Mouse (Mus musculus): ENCODE measurements around the gene Aspg. TPM values are rescaled to one million over a fixed set of nuclear protein-coding genes. Genes with fewer than 3 reads are reported as not detected.
A peak's percentile ranks its signal among the peaks of the same experiment; 100 is the strongest.

The Aspg gene
- total RNA-seq, 2 experiments from 2014 or later, result 1.4 to 3.5 TPM

DNA sequence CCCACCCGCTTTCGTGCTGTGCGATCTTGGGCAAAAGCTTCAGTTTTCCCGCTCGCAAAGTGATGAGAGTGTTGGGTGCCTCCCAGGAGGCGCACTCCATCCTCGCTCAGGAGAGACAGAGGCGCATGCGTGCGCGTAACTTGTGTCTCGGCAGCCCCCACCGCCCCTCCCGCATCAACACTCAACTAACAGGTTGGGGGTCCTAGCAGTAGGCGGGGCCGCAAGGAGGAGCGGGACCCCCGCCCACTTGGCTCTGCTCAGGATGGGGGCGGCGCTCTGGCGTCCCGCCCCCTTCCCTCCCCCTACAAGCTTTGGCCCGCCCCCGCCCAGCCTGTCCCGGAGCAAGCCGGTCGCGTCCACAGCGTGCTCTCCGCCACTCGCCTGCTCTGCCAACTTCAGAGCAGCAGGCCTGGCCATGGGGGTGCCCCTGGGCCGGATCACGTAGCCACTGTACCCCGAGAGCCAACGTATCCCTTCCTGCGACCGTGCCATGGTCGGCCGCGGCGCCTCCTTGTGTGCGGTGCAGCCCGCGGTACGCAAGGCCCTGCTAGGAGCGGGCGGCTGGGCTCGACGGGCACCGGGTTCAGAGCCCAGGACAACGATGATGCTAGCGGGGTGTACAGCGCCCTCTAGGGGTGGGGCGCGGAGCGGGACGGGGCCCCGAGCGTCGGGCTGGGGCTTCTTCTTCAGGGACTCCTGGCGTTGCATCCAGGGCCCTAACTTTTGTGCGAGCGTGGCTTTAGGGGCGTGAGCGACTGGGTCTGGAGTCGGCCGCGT, 39.6 kb downstream of the Aspg start, which contains the start of gene Kif26a:
Gene Kif26a (plus strand): TSS at position 334 of the 777 bp plus-strand sequence.
- DNase-seq (ENCODE audit: extremely low spot score in 1 of 2, low spot score in 1 of 2), result peak in 1 of 2 experiments; percentile 42

DNA sequence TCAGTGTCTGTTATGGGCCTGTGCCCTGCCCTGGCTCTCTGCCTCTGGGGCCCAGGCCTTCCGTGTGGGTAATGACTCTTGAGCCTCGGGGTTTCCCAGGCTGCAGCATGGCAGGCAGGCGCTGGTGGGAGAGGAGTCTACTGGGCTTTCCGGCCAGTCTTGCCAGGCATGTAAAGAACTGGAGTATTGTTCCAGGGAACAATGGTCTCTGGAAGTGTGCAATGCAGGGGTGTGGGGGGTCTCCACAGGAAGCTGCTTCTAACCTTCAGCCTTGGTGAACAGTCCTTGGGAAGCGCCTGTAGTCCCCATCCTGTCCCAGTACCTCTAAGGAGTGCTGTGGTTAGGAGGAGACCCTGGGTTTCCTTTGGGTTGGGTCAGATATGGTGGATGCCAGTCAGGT, 40.9 kb downstream of the Aspg start:
- no peak for DNase-seq (ENCODE audit: extremely low spot score in 1 of 2, low spot score in 1 of 2)

DNA sequence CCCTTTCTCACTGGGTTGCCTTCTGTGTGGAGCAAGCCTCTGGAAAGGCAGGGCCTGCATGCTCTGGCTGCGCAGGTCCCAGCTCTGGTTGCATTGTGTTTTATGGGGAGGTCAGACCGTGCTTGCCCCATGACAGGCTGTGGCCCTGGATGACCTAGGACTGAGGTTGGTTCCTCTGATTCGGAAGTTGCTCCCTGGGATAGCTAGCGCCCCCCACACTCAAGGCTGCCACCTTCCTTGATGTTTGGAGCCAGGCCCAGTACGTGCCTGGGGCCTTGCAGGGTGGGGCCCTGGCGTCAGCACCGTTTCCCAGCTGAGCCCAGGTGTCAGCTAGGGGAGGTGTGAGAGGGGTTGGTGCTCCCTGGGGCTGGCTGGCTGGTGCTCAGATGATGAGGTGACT, 43.5 kb downstream of the Aspg start:
- DNase-seq (ENCODE audit: extremely low spot score in 1 of 2, low spot score in 1 of 2), result no peak

DNA sequence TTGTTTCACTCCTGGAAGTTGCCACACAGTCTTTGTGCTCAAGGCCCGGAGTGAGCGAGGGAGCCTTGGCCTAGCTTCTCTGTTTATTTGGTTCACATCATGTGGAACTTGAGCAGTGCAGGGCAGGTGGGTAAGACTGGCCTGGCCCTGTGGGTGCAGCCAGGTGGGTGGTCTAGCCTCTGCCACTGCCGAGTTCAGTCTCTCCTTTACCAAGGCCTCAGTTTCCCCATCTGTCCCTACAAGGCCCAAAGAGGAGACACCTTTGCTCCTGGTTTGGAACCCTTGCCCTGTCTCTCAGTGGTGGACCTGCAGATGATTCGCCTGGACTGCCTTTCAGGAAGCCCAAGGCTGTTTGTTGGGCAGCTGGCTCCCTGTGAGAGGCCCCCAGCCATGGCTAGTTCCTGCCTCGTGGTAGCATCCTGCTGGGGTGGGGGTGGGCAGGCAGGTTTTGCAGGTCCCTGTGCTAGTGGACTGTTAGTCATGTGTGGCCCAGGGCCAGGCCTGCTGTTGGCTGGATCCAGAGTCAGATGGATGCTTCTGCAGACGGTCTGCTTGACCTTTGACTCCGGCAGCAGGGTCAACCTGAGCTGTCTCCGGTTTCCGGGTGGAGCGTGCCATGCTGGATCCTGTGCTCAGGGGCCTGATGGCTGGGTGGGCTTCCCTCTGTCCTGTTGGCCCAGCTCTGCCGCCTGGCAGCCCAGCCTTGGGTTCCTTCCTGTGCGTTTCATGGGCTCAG, 44.9 kb downstream of the Aspg start:
- no peak for DNase-seq (ENCODE audit: extremely low spot score in 1 of 2, low spot score in 1 of 2)

DNA sequence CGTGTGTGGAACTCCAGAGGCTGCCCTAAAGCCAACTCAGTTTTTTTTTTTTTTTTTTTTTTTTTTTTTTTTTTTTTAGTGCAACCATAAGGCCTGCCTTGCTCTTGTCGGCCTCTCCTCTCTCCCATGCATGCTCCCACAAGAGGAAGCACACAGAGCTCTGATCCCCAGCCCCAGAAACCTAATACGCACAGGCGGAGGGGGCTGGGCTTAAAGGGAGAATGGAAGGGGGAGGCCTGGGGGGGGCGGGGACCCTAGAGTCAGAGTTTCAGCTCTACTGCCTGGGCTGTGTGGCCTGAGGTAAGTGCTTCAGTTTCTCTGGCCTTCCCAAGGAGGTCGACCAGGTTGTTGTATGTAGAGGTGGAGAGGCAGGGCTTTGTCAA, 45.5 kb downstream of the Aspg start:
- no peak for DNase-seq (ENCODE audit: extremely low spot score in 1 of 2, low spot score in 1 of 2)

DNA sequence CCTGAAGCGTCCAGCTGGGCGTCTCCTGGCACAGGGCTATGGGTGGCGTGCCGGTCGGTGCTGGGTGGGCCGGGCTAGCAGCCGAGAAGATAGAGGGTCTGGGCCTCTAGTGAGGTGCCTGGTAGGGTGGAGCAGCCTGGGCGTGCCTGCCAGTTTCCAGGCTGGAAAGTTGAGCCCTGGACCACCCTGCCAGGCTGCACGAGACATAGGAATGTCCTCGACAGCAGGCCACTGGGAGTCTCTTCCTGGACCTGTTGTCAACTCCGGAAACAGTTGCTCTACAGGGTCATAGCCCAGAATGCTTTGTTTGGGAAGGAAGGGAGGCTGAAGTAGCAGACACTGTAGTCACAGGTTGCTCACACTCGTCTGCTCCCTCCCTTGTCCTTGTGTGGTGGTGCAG, 47.1 kb downstream of the Aspg start:
- DNase-seq (ENCODE audit: extremely low spot score in 1 of 2, low spot score in 1 of 2), result no peak

DNA sequence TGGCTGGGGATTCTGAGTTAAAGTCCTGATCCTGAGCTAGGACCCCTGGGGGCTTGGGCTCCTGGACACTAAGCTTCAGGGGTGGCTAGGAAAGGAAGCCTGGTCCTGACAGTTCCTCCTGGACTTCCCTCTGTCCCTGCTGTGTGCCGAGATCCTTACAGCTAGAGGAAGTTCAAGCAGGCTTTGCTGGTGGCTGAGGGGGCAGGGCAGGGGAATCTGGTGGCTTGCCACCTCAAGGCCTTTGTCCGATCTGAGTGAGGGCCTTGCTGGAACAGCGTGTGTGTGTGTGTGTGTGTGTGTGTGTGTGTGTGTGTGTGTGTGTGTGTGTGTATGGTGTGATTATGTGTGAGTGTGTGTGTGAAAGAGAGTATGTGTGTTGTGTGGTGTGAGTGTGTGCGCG, 48.0 kb downstream of the Aspg start:
- DNase-seq (ENCODE audit: extremely low spot score in 1 of 2, low spot score in 1 of 2), result no peak

DNA sequence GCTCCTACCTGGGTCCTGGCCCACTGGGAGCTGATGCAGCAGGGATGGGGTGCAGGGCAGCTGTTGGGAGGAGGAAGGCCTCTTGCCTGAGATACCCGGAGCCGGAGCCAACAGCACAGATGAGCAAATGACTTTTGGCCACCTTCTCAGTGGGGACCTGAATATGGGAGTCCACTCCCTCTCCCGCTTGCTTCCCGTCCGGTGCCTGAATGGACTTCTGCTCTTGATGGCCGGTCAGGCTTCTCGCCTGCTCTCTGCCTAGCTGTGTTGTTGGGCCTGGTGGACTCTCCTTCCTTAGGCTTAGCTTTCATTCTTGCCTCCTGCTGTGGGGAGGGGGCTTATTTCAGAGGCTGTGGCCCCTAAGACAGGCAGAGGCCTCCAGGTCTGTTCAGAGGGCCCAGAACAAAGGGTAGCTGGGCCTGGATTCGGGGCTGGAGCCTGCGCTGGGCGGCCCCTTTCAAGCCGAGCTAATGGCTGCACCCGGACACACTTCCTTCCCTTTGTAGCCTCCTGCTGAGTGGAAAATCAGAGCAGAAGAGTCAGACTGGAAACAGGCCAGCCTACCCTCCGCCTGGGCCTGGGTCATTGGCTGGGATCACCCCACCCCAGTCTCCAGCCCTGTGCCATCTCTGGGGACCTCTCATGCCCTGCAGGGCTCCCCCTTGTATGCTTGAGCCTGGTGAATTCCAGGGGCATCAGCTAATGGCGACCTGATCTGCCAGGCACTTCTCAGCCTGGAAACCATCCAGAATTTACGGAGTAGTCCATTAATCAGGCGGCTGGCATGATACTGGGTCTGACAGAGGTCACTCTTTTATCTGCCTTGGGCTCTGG, 49.0 kb downstream of the Aspg start:
- no peak for DNase-seq (ENCODE audit: extremely low spot score in 1 of 2, low spot score in 1 of 2)

DNA sequence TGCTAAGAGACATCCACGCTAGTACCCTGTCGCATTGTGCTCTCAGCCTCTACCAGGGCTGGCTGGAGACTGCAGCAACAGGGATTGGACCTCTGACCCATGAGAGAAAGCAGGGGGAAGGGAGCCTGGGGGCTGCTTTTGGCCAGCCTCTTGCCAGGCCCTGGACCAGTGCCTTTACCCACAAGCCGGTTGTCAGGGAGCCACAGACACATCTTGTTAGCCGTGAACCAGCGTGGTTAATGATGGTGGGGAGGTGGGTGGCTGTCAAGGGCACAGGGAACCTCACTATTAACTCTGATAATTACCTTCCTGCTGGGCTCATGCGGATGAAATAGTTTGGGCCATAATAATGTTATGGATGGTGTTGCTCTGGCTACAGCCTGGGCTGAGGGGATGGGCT, 50.3 kb downstream of the Aspg start:
- DNase-seq (ENCODE audit: extremely low spot score in 1 of 2, low spot score in 1 of 2), result no peak

DNA sequence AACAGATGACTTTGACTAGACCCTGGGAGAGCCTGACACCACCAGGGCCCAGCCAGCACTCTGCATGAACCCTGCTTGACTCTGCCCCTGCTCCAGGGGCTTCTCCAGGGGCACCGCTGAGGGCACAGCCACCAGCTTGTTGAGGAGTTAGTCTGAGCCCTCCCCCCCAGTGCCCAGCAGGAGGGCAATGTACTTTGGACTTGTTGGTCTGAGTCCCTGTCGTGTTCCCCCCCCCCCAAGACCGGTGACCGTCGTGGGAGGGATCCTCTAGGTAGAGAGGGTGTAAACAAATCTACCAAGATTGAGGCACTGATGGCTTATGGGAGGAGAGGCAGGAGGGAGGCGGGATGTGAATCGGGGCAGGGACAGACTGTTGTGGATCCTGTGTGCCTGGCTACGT, 51.8 kb downstream of the Aspg start:
- DNase-seq (ENCODE audit: extremely low spot score in 1 of 2, low spot score in 1 of 2), result no peak

DNA sequence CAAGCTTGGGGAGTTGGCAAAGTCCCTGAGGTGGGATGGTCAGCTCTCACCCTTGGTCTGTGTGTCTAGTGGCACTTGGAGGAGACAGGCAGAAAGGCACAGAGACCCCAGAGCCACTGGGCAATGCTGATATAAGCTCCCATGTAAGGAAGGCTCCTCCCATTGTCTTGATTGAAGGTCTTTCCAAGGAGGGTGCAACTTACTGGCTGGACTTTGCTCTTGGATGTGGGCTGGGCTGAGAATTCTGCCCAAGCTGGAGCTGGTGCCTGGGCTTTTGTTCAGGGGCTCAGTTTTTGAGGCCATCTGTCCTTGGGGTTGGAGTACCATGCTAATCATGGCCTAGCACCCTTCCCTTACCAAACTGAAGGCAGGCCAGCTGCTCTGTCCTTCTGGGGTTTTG, 52.3 kb downstream of the Aspg start:
- no peak for DNase-seq (ENCODE audit: extremely low spot score in 1 of 2, low spot score in 1 of 2)

DNA sequence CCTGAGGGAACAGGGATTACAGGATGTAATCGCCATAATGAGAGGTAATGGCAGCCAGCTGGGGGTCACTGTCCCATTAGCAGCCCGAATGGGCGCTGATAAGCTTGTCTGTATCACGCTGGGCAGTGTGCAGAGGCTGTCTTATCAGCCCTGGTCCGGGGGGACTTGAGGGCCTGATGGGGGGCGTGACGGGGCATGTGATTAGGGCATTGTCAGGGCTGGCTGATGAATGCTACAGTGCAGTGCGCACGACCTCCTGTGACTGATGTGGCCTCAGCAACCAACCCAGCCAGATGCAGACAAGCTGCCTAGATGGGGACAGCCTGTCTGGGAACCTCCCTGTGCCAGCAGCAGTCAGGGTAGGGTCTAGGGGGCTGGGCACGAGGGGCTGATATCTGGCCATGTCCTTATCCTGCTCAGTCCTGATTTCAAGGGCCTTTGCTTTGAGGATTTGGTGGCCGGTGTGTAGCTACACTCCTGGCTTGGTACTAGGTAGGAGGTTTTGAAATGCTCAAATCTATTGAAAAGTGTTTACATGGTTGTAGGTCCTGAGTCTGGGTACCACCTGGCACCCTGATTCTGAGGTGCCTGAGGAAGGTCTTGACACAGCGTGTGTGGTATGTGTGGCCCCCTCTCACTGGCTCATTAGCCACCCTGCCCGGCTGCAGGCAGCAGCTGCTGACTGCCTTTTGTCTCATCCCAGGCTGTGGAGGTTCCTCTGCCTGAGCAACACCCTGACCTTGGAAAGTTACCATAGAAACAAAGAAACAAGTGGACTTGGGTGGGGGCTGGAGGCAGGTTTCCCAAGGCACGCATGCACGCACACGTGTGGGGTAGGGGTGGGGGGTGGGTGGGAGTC, 57.7 kb downstream of the Aspg start:
- no peak for DNase-seq (ENCODE audit: extremely low spot score in 1 of 2, low spot score in 1 of 2)

DNA sequence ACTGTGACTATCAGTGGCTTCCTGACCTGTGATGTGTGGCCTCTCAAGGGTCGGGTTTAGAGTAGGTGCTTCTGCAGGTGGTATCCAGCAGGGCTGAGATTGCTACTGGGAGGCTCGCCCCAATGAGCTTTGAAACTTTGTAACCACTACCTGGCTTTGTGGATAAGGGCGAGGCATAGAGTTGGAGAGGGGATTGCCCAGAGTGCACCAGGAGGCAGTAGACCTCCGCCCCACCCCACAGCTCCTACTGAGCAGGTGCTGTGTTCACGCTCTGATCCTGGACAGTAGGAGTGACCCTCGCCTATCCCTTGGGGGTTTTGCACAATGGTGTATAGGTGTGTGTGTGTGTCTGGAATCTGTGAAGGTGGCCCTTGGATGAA, 58.4 kb downstream of the Aspg start:
- DNase-seq (ENCODE audit: extremely low spot score in 1 of 2, low spot score in 1 of 2), result no peak

DNA sequence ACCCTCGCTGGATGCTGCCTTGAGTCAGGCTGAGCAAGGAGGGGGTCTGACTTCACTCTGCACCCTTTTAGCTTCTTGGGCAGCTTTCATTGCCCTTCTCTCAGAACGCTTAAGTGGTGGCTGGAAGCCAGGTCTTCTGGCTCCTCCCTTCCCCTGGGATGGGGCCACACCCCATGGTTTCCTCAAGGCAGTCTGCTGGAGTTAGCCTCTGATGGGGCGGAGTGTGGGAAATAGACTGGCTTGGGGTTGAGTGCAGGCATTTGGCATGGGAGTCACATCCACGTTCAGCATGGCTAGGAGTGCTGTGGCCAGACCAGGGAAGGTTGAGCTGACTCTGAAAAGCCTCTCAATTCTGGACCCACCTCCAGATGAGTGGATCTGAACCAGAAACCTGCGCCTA, 62.8 kb downstream of the Aspg start:
- no peak for DNase-seq (ENCODE audit: extremely low spot score in 1 of 2, low spot score in 1 of 2)

DNA sequence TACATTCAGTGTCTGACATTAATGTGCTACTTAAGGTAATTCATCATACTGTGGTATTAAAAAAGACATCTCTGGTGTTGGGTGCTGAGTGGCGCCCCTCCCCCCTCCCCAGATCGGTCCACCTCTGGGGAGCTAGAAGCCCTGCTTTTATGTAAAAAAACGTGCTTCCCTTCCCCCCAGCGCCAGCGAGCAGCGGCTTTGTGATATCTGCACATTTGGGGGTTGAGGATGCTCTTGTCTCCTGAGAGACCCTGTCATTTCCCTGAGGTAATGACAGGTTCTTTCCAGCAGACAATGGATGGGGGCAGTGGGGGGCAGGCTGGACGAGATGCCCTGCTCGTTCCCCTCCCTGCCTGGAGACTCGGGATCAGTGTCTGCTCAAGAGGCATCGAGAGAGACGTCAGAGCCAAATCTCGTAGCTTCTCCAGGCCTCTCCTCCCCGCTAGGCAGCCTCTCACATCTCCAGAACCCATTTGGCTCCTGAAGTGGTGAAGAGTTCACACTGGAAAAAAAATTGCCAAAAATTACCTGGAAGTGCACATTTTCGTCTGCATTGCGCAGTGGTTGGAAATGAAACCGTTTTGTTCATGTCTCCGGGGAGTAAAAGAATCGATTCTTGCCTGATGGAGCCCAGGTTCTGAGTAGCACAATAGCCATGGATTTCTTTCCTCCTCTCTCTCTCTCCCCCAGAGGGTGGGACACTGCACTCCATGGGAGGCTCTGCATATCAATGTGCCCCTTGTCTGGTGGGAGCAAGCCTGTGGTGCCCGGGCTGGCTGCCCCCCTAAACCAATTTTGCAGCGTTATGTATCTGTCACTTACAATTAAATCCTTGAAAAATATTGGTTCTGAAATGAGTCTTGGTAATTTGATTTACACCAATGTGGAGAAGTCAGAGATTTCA, 64.4 kb downstream of the Aspg start:
- DNase-seq (ENCODE audit: extremely low spot score in 1 of 2, low spot score in 1 of 2), result no peak

DNA sequence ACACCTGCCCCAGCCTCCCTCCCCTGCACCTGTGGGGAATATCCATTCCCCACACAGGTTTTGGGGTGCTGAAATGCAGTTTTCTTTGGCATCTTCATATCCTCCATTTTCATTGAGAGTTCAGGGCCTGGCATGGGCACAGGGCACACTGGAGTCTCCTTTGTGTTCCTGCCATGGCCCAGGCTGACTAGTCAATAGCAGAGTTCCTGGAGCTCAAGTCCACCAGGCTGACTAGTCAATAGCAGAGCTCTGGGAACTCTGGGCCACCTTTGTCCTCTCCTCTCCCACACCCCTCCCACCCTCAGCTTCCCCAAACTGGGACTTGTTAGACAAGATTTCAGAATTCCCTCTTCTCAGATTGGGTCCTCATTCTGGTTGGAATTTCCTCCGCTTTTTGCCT, 65.2 kb downstream of the Aspg start:
- no peak for DNase-seq (ENCODE audit: extremely low spot score in 1 of 2, low spot score in 1 of 2)

DNA sequence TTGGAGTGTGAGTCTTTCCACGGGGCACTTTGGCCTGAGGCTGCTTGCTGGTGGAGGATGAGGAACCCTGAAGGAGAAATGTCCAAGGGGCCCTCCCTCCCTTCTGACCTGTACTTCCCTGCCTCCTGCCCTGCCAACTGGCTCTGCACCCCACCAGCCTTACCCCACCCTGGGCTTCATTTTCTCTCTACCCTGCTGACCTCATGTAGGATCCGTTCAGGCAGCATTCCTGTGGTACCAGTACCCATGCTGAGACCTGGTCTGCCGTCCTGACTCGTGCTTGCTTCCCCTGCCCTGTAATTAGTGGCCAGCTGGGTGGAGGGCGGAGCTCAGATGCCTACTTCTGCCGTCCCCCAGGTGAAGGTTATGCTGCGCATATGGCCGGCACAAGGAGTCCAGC, 65.7 kb downstream of the Aspg start:
- DNase-seq (ENCODE audit: extremely low spot score in 1 of 2, low spot score in 1 of 2), result no peak

Measured in layer of hippocampus, postnatal 25 days (tissue).